Mouse (Mus musculus): Measurements from ENCODE around the gene Ist1. TPM values are rescaled to one million over a fixed set of nuclear protein-coding genes. Genes with fewer than 3 reads are reported as not detected.

Gene Ist1
- polyA plus RNA-seq, 1 experiment from 2014 or later, result 149 TPM

- Histone ChIP-seq H3K36me3 (replicated peaks) (peaks cover 32% of the 10 kb centered on the region), H3K9me3 (no peaks in the 10 kb centered on the region), H3K4me3 (peak within 1 kb of the TSS; percentile 94), H3K27me3 (replicated peaks; ENCODE audit: low read depth, poor library complexity, severe bottlenecking) (peaks cover 20% of the 10 kb centered on the region), H3K4me1 (peaks cover 28% of the 10 kb centered on the region), H3K27ac (replicated peaks) (peak within 1 kb of the TSS; percentile 100)
- DNase-seq (ENCODE audit: low spot score), result peak; percentile 97
- under 1% methylated on average over 96 of the region's 100 CpGs for WGBS
Measured at GRCm38 (mm10) chr8:109705320-109706075, 12.4 kb upstream of the Ist1 start, which contains the start of gene Zfp821. Zfp821 (plus strand) TSS chr8:109705546.

GRCm38 (mm10) chr8:109704565-109705319, 11.7 kb upstream of the Ist1 start:
- Histone ChIP-seq H3K27ac (replicated peaks) (peak overlapping the region; percentile 100), H3K27me3 (replicated peaks; ENCODE audit: low read depth, poor library complexity, severe bottlenecking) (peaks cover 20% of the 10 kb centered on the region), H3K9me3 (no peaks in the 10 kb centered on the region), H3K36me3 (replicated peaks) (peaks cover 24% of the 10 kb centered on the region), H3K4me3 (peak overlapping the region; percentile 94), H3K4me1 (peaks cover 28% of the 10 kb centered on the region)
- no peak for DNase-seq (ENCODE audit: low spot score)
- WGBS, result 15% methylated on average over 24 of the region's 24 CpGs

GRCm38 (mm10) chr8:109698477-109698876, 5.4 kb upstream of the Ist1 start:
- peaks cover 10% of the 10 kb centered on the region; the same call in 1 of the 2 replicates for H3K27me3 ChIP-seq (replicated peaks; ENCODE audit: low read depth, poor library complexity, severe bottlenecking)
- WGBS, result 80% methylated on average over 3 of the region's 3 CpGs
- H3K4me1 ChIP-seq, result peaks cover 9% of the 10 kb centered on the region
- DNase-seq (ENCODE audit: low spot score), result no peak
- H3K27ac ChIP-seq (replicated peaks), result no peak overlapping the region
- H3K36me3 ChIP-seq (replicated peaks), result no peaks in the 10 kb centered on the region
- H3K9me3 ChIP-seq, result no peaks in the 10 kb centered on the region
- H3K4me3 ChIP-seq, result no peak overlapping the region

- 68% methylated on average over 1 of the region's 1 CpGs for WGBS
- Histone ChIP-seq H3K36me3 (replicated peaks) (no peaks in the 10 kb centered on the region), H3K27ac (replicated peaks) (no peak overlapping the region), H3K4me1 (peaks cover 9% of the 10 kb centered on the region), H3K27me3 (replicated peaks; ENCODE audit: low read depth, poor library complexity, severe bottlenecking) (peaks cover 5% of the 10 kb centered on the region; the same call in 1 of the 2 replicates), H3K4me3 (no peak overlapping the region), H3K9me3 (no peaks in the 10 kb centered on the region)
- no peak for DNase-seq (ENCODE audit: low spot score)
Measured at GRCm38 (mm10) chr8:109697754-109698153, 4.7 kb upstream of the Ist1 start.

- H3K27ac ChIP-seq (replicated peaks), result no peak overlapping the region
- H3K9me3 ChIP-seq, result no peaks in the 10 kb centered on the region
- 44% methylated on average over 6 of the region's 6 CpGs for whole genome bisulfite sequencing
- peak overlapping the region; percentile 99 for H3K4me3 ChIP-seq
- peaks cover 16% of the 10 kb centered on the region for H3K36me3 ChIP-seq (replicated peaks)
- 0 out of 2 replicates have a peak, but pooled peaks cover 3% of the 10 kb centered on the region for H3K27me3 ChIP-seq (replicated peaks; ENCODE audit: low read depth, poor library complexity, severe bottlenecking)
- H3K4me1 ChIP-seq, result peaks cover 29% of the 10 kb centered on the region
- peak; percentile 30 for DNase-seq (ENCODE audit: low spot score)
Measured at GRCm38 (mm10) chr8:109694154-109694553, 1.1 kb upstream of the Ist1 start.

- peak overlapping the region; percentile 99 for H3K4me3 ChIP-seq
- WGBS, result 1% methylated on average over 38 of the region's 38 CpGs
- DNase-seq (ENCODE audit: low spot score), result no peak
- 0 out of 2 replicates have a peak, but pooled peaks cover 3% of the 10 kb centered on the region for H3K27me3 ChIP-seq (replicated peaks; ENCODE audit: low read depth, poor library complexity, severe bottlenecking)
- peaks cover 22% of the 10 kb centered on the region for H3K36me3 ChIP-seq (replicated peaks)
- H3K9me3 ChIP-seq, result no peaks in the 10 kb centered on the region
- H3K4me1 ChIP-seq, result peaks cover 29% of the 10 kb centered on the region
- peak overlapping the region; percentile 96 for H3K27ac ChIP-seq (replicated peaks)
Measured at GRCm38 (mm10) chr8:109692443-109693145, 466 bp downstream of the Ist1 start.

GRCm38 (mm10) chr8:109691769-109692168, 1.3 kb downstream of the Ist1 start:
- Histone ChIP-seq H3K4me1 (peaks cover 29% of the 10 kb centered on the region), H3K27me3 (replicated peaks; ENCODE audit: low read depth, poor library complexity, severe bottlenecking) (0 out of 2 replicates have a peak, but pooled peaks cover 3% of the 10 kb centered on the region), H3K9me3 (no peaks in the 10 kb centered on the region), H3K4me3 (peak overlapping the region; percentile 99), H3K36me3 (replicated peaks) (peaks cover 24% of the 10 kb centered on the region), H3K27ac (replicated peaks) (no peak overlapping the region)
- peak; percentile 46 for DNase-seq (ENCODE audit: low spot score)
- 65% methylated on average over 5 of the region's 5 CpGs for WGBS

GRCm38 (mm10) chr8:109687248-109687647, 5.8 kb downstream of the Ist1 start:
- Histone ChIP-seq H3K9me3 (no peaks in the 10 kb centered on the region), H3K27ac (replicated peaks) (no peak overlapping the region), H3K4me1 (peaks cover 19% of the 10 kb centered on the region), H3K36me3 (replicated peaks) (peaks cover 41% of the 10 kb centered on the region), H3K27me3 (replicated peaks; ENCODE audit: low read depth, poor library complexity, severe bottlenecking) (no peaks in the 10 kb centered on the region), H3K4me3 (no peak overlapping the region)
- no peak for DNase-seq (ENCODE audit: low spot score)
- WGBS, result 93% methylated on average over 5 of the region's 5 CpGs

GRCm38 (mm10) chr8:109682120-109682519, 10.9 kb downstream of the Ist1 start:
- Histone ChIP-seq H3K27ac (replicated peaks) (no peak overlapping the region), H3K4me3 (no peak overlapping the region), H3K9me3 (no peaks in the 10 kb centered on the region), H3K27me3 (replicated peaks; ENCODE audit: low read depth, poor library complexity, severe bottlenecking) (no peaks in the 10 kb centered on the region), H3K36me3 (replicated peaks) (peaks cover 67% of the 10 kb centered on the region), H3K4me1 (no peaks in the 10 kb centered on the region)
- DNase-seq (ENCODE audit: low spot score), result no peak
- WGBS, result 94% methylated on average over 5 of the region's 5 CpGs

GRCm38 (mm10) chr8:109681535-109681934, 11.5 kb downstream of the Ist1 start:
- Histone ChIP-seq H3K27me3 (replicated peaks; ENCODE audit: low read depth, poor library complexity, severe bottlenecking) (no peaks in the 10 kb centered on the region), H3K4me3 (no peak overlapping the region), H3K4me1 (no peaks in the 10 kb centered on the region), H3K9me3 (no peaks in the 10 kb centered on the region), H3K27ac (replicated peaks) (no peak overlapping the region), H3K36me3 (replicated peaks) (peaks cover 73% of the 10 kb centered on the region)
- 85% methylated on average over 3 of the region's 3 CpGs for WGBS
- no peak for DNase-seq (ENCODE audit: low spot score)

GRCm38 (mm10) chr8:109675896-109676643, 17.0 kb downstream of the Ist1 start:
- WGBS, result 94% methylated on average over 9 of the region's 9 CpGs
- Histone ChIP-seq H3K27me3 (replicated peaks; ENCODE audit: low read depth, poor library complexity, severe bottlenecking) (no peaks in the 10 kb centered on the region), H3K9me3 (no peaks in the 10 kb centered on the region), H3K27ac (replicated peaks) (no peak overlapping the region), H3K36me3 (replicated peaks) (peaks cover 99% of the 10 kb centered on the region), H3K4me1 (no peaks in the 10 kb centered on the region), H3K4me3 (no peak overlapping the region)
- DNase-seq (ENCODE audit: low spot score), result no peak

- Histone ChIP-seq H3K36me3 (replicated peaks) (peaks cover 99% of the 10 kb centered on the region), H3K9me3 (no peaks in the 10 kb centered on the region)
- WGBS, result 89% methylated on average over 2 of the region's 2 CpGs
Measured at GRCm38 (mm10) chr8:109673596-109673995, 19.5 kb downstream of the Ist1 start.

More at GRCm38 (mm10) chr8:109673596-109673995, 19.5 kb downstream of the Ist1 start:
- Histone ChIP-seq H3K4me3 (no peak overlapping the region), H3K4me1 (no peaks in the 10 kb centered on the region), H3K27ac (replicated peaks) (no peak overlapping the region), H3K27me3 (replicated peaks; ENCODE audit: low read depth, poor library complexity, severe bottlenecking) (no peaks in the 10 kb centered on the region)
- DNase-seq (ENCODE audit: low spot score), result no peak
